Mouse (Mus musculus) spleen, adult 2 months (tissue): Measurements from ENCODE around the gene Cd79a.

ENCODE experiments used
- CTCF ChIP-seq: fragments of 200-500 bp; IDR thresholded peaks from 2 replicates; pipeline ENCODE4 v1.5.1; 2011; ENCODE audit warnings: mild to moderate bottlenecking, inconsistent platforms; ENCODE audit not compliant: insufficient read depth, insufficient read length, insufficient replicate concordance; ENCODE audit errors: extremely low read depth
- POLR2A ChIP-seq: fragments of 200-500 bp; IDR thresholded peaks from 2 replicates; pipeline ENCODE4 v1.6.1; 2011; ENCODE audit warnings: low read depth, low read length, inconsistent platforms

DNA sequence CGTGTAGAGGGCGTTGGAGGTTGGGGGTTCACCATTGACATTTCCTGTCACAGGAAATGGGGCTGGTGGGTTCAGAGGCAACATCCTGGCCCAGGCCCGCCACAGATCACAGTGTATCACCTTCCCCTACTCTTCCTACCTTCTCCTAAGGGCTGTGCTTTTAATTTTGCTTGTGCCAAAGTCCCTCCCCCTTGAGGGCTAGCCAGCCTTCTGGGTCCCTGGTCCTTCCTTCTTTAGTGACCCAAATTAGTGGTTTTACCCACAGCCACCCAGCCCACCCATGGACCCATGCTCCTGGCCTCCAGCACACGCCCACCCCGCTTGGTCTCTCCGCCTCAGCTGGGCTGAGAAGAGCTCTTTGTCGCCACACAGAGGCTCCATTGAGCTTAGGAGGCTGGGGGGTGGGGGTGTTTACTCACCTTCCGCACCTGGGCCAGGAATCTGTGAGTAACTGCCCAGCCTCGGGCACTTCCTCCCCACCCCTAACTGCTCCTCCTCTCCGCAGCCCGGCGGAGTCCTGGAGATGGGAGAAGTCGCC lies 10.1 kb downstream of the Cd79a start:
- TF ChIP-seq CTCF (peak; percentile 22; the same call in 1 of the 2 replicates), POLR2A (no peak)
